Mouse (Mus musculus) liver, embryonic 11.5 days (tissue): ENCODE results near the gene Rps2. TPM values are rescaled to one million over a fixed set of nuclear protein-coding genes. Genes with fewer than 3 reads are reported as not detected.

Experiments used
- ATAC-seq: fragments of 200-750 bp; cut with Nextera tagmentation; replicated peaks from 2 replicates; pipeline ENCODE4 v1.8.0; 2017; ENCODE audit warnings: moderate number of reproducible peaks, mild to moderate bottlenecking, moderate TSS enrichment, moderate library complexity; ENCODE audit not compliant: low FRiP score
- DNase-seq: peaks from one replicate; pipeline ENCODE4 v3.0.0-alpha.2; 2017; ENCODE audit warnings: low spot score
- H3K27ac ChIP-seq: fragments of 300-500 bp; sonication (generic); 2 replicates; pipeline ENCODE4 v1.5.1; 2014; ENCODE audit warnings: mild to moderate bottlenecking, low read depth, low read length, control low read depth
- H3K27me3 ChIP-seq: fragments of 300-500 bp; sonication (generic); replicated peaks from 2 replicates; pipeline ENCODE4 v1.6.1; 2014; ENCODE audit warnings: low read length, mixed read lengths; ENCODE audit not compliant: control insufficient read depth, insufficient read depth
- H3K36me3 ChIP-seq: fragments of 300-500 bp; sonication (generic); 2 replicates; pipeline ENCODE4 v1.6.1; 2014; ENCODE audit warnings: mild to moderate bottlenecking, low read length, moderate library complexity, mixed read lengths; ENCODE audit not compliant: control insufficient read depth, insufficient read depth
- H3K4me1 ChIP-seq: fragments of 300-500 bp; sonication (generic); replicated peaks from 2 replicates; pipeline ENCODE4 v1.6.1; 2014; ENCODE audit warnings: low read length, mixed read lengths; ENCODE audit not compliant: control insufficient read depth, insufficient read depth
- H3K4me2 ChIP-seq: fragments of 300-500 bp; sonication (generic); 2 replicates; pipeline ENCODE4 v1.6.1; 2014; ENCODE audit warnings: mild to moderate bottlenecking, control low read depth, moderate library complexity
- H3K4me3 ChIP-seq: fragments of 300-500 bp; sonication (generic); 2 replicates; pipeline ENCODE4 v1.5.1; 2014; ENCODE audit warnings: low read depth, low read length, control low read depth
- H3K9ac ChIP-seq: fragments of 300-500 bp; sonication (generic); 2 replicates; pipeline ENCODE4 v1.6.1; 2014; ENCODE audit warnings: low read depth, low read length, control low read depth
- H3K9me3 ChIP-seq: fragments of 300-500 bp; sonication (generic); 2 replicates; pipeline ENCODE4 v1.6.1; 2016; ENCODE audit warnings: low read length, inconsistent platforms, mixed read lengths; ENCODE audit not compliant: control insufficient read depth
- WGBS: fragments of 180-500 bp; shearing (Covaris S2); extraction: QIAGEN DNeasy Blood & Tissue Kit; methylation state at CpG from one replicate; pipeline ENCODE4 v1.1.7; 2014; 5-methylcytosine and 5-hydroxymethylcytosine counted together
- polyA plus RNA-seq: library from polyadenylated mRNA; unstranded; fragments of >200 nt; fragmentation: Nextera tagmentation; extraction: Ambion mirVana; gene quantifications from 2 replicates; pipeline ENCODE4 v1.2.1, GENCODE M21; 2014

Gene Rps2
- polyA plus RNA-seq, 1 experiment from 2014 or later = 2,225 TPM

DNA sequence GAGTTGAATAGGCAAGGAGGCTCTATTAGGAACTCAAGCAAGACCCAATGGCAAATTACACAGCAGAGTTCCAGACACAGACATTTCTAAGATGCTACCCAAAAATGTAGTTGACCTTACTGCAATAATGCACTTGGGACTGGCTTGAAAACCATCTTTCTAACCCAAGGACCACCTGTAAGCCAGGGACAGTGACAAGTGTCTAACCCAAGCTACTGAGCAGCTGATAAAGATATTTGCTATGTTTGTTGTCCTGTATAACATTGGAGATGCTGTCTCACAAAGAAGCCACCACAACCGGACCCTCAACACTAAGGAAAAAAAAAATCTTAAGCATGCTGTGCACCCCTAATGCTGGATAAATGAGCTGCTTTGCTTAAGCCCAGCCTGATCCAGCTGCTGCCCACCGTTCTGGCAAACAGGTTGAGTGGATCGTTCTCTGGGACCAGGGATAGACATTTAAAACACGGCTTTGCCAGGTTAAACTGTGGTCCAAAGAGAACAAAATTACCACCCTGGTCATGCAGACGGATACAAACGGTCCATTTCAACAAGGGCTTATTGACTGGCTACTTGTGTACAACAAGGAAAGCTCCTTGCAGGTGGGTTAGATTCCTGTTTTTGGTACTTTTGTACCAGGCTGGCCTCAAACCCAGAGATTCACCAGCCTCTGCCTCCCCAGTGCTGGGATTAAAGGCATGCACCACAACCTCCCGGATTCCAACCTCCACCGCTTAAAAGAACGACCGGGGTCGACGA lies 5.4 kb downstream of the Rps2 start:
- DNase-seq (peak; percentile 65), ATAC-seq (no peak)
- Histone ChIP-seq H3K27me3 (no peaks in the 10 kb centered on the region), H3K4me3 (peak overlapping the region; percentile 81), H3K27ac (peak overlapping the region; percentile 69), H3K9ac (peak overlapping the region; percentile 76), H3K36me3 (peaks cover 12% of the 10 kb centered on the region), H3K4me1 (peaks cover 17% of the 10 kb centered on the region), H3K9me3 (no peaks in the 10 kb centered on the region), H3K4me2 (peak overlapping the region; percentile 80)
- WGBS = 2% methylated on average over 12 of the region's 12 CpGs

- H3K36me3 ChIP-seq = peaks cover 12% of the 10 kb centered on the region
- H3K27ac ChIP-seq = peak overlapping the region; percentile 69
- peak overlapping the region; percentile 80 for H3K4me2 ChIP-seq
- no peaks in the 10 kb centered on the region for H3K9me3 ChIP-seq
- DNase-seq = no peak
- 0% methylated on average over 15 of the region's 15 CpGs for WGBS
- ATAC-seq = peak; percentile 45
- no peaks in the 10 kb centered on the region for H3K27me3 ChIP-seq
- peak overlapping the region; percentile 76 for H3K9ac ChIP-seq
- peaks cover 12% of the 10 kb centered on the region for H3K4me1 ChIP-seq
- peak overlapping the region; percentile 81 for H3K4me3 ChIP-seq
These were observed 5.9 kb downstream of the Rps2 start for GRCm38 (mm10) chr17:24723881-24724180.

DNA sequence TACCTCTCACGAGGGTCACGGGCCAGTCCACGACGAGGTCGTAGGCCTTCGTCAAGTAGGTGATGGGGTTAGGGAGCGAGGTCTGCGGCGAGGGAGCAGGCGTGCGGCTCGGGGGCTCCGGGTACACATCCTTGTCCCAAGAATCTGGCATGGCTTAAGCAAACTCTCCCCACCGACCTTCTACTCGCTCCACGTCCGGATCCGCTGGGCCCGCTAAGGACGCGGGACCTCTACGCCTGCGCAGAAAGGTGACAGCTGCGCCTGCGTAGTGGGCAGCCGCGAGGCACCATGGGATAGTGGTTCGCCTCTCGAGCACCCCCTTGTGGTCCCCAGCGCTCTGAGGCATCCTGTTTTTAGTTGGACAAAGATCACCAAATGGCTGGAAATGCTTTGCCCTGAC lies 6.3 kb downstream of the Rps2 start, which contains the start of gene Ndufb10:
Gene Ndufb10 (minus strand): TSS at position 295 of the 400 bp plus-strand sequence.
- no peaks in the 10 kb centered on the region for H3K27me3 ChIP-seq
- H3K36me3 ChIP-seq = peaks cover 12% of the 10 kb centered on the region
- WGBS = under 1% methylated on average over 30 of the region's 30 CpGs
- peak within 1 kb of the TSS; percentile 80 for H3K4me2 ChIP-seq
- H3K9ac ChIP-seq = peak within 1 kb of the TSS; percentile 76
- H3K27ac ChIP-seq = peak within 1 kb of the TSS; percentile 69
- peak within 1 kb of the TSS; percentile 81 for H3K4me3 ChIP-seq
- H3K4me1 ChIP-seq = peaks cover 10% of the 10 kb centered on the region
- peak; percentile 64 for ATAC-seq
- peak; percentile 96 for DNase-seq
- H3K9me3 ChIP-seq = no peaks in the 10 kb centered on the region

DNA sequence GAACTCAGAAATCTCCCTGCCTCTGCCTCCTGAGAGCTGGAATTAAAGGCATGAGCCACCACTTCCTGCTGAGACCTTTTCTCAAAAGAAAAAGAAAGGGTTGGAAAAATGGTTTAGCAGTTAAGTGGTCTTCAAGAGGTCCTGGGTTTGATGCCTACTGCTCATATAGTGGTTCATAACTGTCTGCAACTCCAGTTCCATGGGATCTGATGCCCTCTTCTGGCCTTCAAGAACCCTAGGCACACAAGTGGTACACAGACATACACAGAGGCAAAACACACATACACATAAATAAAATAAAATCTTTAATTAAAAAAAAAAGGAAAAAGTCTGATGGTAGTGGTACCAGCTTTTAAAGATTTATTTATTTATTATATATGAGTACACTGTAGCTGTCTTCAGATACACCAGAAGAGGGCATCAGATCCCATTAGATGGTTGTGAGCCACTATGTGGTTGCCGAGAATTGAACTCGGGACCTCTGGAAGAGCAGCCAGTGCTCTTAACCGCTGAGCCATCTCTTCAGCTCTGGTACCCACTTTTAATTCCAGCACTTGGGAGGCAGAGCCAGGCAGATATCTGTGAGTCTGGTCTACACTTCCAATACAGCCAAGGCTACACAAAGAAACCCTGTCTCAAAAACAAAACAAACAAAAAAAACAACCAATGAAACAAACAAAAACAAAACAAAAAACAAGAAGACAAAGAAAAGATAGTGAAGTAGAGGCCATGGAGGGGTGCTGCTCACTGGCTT lies 7.9 kb downstream of the Rps2 start:
- 65% methylated on average over 3 of the region's 3 CpGs for WGBS
- Histone ChIP-seq H3K4me2 (no peak overlapping the region), H3K9ac (no peak overlapping the region), H3K9me3 (no peaks in the 10 kb centered on the region), H3K4me3 (no peak overlapping the region), H3K4me1 (peaks cover 10% of the 10 kb centered on the region), H3K36me3 (peaks cover 12% of the 10 kb centered on the region), H3K27me3 (no peaks in the 10 kb centered on the region), H3K27ac (no peak overlapping the region)
- DNase-seq (no peak), ATAC-seq (no peak)

- Histone ChIP-seq H3K36me3 (no peaks in the 10 kb centered on the region), H3K9ac (no peak within 1 kb of the TSS), H3K4me3 (no peak within 1 kb of the TSS), H3K4me2 (no peak within 1 kb of the TSS), H3K9me3 (no peaks in the 10 kb centered on the region), H3K27me3 (no peaks in the 10 kb centered on the region), H3K4me1 (peaks cover 2% of the 10 kb centered on the region; the same call in 1 of the 2 replicates), H3K27ac (no peak within 1 kb of the TSS)
- no peak for ATAC-seq
- no peak for DNase-seq
- WGBS = 70% methylated on average over 2 of the region's 2 CpGs
These were observed 9.7 kb downstream of the Rps2 start, which contains the start of gene Rpl3l for GRCm38 (mm10) chr17:24727618-24728017. Gene Rpl3l, plus strand, starts transcription at chr17:24727820.

- no peak for DNase-seq
- no peak overlapping the region for H3K4me3 ChIP-seq
- no peaks in the 10 kb centered on the region for H3K27me3 ChIP-seq
- H3K9ac ChIP-seq = no peak overlapping the region
- no peaks in the 10 kb centered on the region; the same call in 1 of the 2 replicates for H3K4me1 ChIP-seq
- no peaks in the 10 kb centered on the region for H3K36me3 ChIP-seq
- ATAC-seq = no peak
- no peak overlapping the region for H3K27ac ChIP-seq
- no peaks in the 10 kb centered on the region for H3K9me3 ChIP-seq
- WGBS = 70% methylated on average over 17 of the region's 17 CpGs
- H3K4me2 ChIP-seq = no peak overlapping the region
These were observed 10.3 kb downstream of the Rps2 start for GRCm38 (mm10) chr17:24728184-24728583.

DNA sequence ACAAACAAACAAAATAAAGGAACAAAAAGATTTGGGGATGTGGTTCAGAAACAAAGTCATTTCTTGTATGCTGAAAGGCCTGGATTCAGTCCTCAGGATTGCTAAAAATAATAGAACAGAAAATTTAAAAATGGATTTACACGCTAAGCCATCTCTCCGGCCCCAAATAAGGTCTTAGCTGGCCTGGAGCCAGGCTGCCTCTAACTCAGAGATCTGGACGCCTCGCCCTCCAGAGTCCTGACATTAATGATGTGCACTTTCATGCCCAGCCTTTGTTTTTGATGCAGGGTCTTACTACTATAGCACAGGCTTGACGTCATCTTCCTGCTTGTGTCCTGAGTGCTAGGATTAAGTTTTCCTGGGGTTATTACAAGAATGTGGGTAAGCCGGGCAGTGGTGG lies 11.2 kb downstream of the Rps2 start:
- Histone ChIP-seq H3K9me3 (no peaks in the 10 kb centered on the region), H3K4me1 (no peaks in the 10 kb centered on the region), H3K27ac (no peak overlapping the region), H3K27me3 (no peaks in the 10 kb centered on the region), H3K4me2 (no peak overlapping the region), H3K4me3 (no peak overlapping the region), H3K36me3 (no peaks in the 10 kb centered on the region), H3K9ac (no peak overlapping the region)
- no peak for DNase-seq
- no peak for ATAC-seq
- 81% methylated on average over 6 of the region's 6 CpGs for WGBS

DNA sequence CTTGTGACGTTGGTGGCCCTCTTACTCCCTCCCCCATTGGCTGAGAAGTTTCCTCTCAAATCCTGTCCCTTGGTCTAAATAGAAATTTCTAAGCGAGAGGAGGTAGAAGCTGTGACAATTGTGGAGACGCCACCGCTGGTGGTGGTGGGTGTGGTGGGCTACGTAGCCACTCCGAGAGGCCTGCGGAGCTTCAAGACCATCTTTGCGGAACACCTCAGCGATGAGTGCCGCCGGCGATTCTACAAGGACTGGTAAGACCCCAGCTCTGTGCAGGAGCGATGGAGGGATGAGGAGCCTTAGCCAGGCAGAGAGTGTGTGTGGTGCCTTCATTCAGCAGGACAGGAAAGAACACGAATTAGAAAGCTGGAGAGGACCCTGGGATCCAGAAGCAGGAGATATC lies 12.9 kb downstream of the Rps2 start:
- peaks cover 3% of the 10 kb centered on the region; the same call in 1 of the 2 replicates for H3K4me1 ChIP-seq
- H3K9me3 ChIP-seq = no peaks in the 10 kb centered on the region
- no peak overlapping the region for H3K27ac ChIP-seq
- ATAC-seq = no peak
- no peak overlapping the region for H3K9ac ChIP-seq
- 77% methylated on average over 14 of the region's 14 CpGs for WGBS
- no peak overlapping the region for H3K4me2 ChIP-seq
- no peak for DNase-seq
- H3K36me3 ChIP-seq = no peaks in the 10 kb centered on the region
- H3K27me3 ChIP-seq = no peaks in the 10 kb centered on the region
- H3K4me3 ChIP-seq = no peak overlapping the region
